Mouse (Mus musculus) MEL (cell line): ENCODE results near the gene Olfr1394. TPM values are rescaled to one million over a fixed set of nuclear protein-coding genes. Genes with fewer than 3 reads are reported as not detected.

Experiments
- DNase-seq: peaks from one replicate; pipeline ENCODE4 v3.0.0; 2011; ENCODE audit warnings: low read depth, low spot score
- H3K27ac ChIP-seq: 2 replicates; pipeline ENCODE4 v1.5.1; 2012; ENCODE audit warnings: low read depth, mild to moderate bottlenecking, control low read depth, low read length, moderate library complexity; ENCODE audit not compliant: control insufficient read depth
- H3K27me3 ChIP-seq, 2 experiments: fragments of 150-350 bp in 1 of 2; sonication (generic) in 1 of 2; 2 replicates each; pipeline ENCODE4 v1.6.1; 2012; ENCODE audit warnings: low read length in 2 of 2, mild to moderate bottlenecking in 2 of 2, improper control_type of control experiment in 1 of 2, moderate library complexity in 1 of 2; ENCODE audit not compliant: insufficient read depth in 2 of 2, control insufficient read depth in 1 of 2
- H3K36me3 ChIP-seq, 2 experiments: 2 replicates each; pipeline ENCODE4 v1.6.1; 2012 to 2014; ENCODE audit warnings: low read length in 2 of 2, improper control_type of control experiment in 1 of 2, inconsistent platforms in 1 of 2, mild to moderate bottlenecking in 1 of 2; ENCODE audit not compliant: insufficient read depth in 2 of 2, control insufficient read depth in 1 of 2
- H3K4me1 ChIP-seq, 2 experiments: fragments of 150-350 bp in 1 of 2; sonication (generic) in 1 of 2; 2 replicates each; pipeline ENCODE4 v1.6.1; 2012; ENCODE audit warnings: low read length in 2 of 2, improper control_type of control experiment in 1 of 2, mild to moderate bottlenecking in 1 of 2; ENCODE audit not compliant: insufficient read depth in 2 of 2, control insufficient read depth in 1 of 2
- H3K4me3 ChIP-seq, 2 experiments: fragments of 150-350 bp in 1 of 2; sonication (generic) in 1 of 2; 2 replicates each; pipeline ENCODE4 v1.5.1; 2012; ENCODE audit warnings: low read depth in 2 of 2, low read length in 2 of 2, mild to moderate bottlenecking in 2 of 2, moderate library complexity in 2 of 2, control low read depth in 1 of 2, improper control_type of control experiment in 1 of 2; ENCODE audit not compliant: control insufficient read depth in 1 of 2, insufficient read depth in 1 of 2
- H3K79me2 ChIP-seq: 2 replicates; pipeline ENCODE4 v1.6.1; 2012; ENCODE audit warnings: mild to moderate bottlenecking, low read length, moderate library complexity; ENCODE audit not compliant: control insufficient read depth, poor library complexity, insufficient read depth
- H3K9ac ChIP-seq: 2 replicates; pipeline ENCODE4 v1.6.1; 2012; ENCODE audit warnings: low read depth, mild to moderate bottlenecking, control low read depth, low read length, moderate library complexity; ENCODE audit not compliant: control insufficient read depth, poor library complexity, severe bottlenecking
- H3K9me3 ChIP-seq: fragments of 150-350 bp; sonication (generic); replicated peaks from 2 replicates; pipeline ENCODE4 v1.6.1; 2012; ENCODE audit warnings: mild to moderate bottlenecking, low read length, improper control_type of control experiment, moderate library complexity; ENCODE audit not compliant: insufficient read depth
- BHLHE40 ChIP-seq: IDR thresholded peaks from 2 replicates; pipeline ENCODE4 v1.6.1; 2012; ENCODE audit warnings: low read depth, mild to moderate bottlenecking, inconsistent platforms, low read length, improper control_type of control experiment, borderline replicate concordance
- CHD1 ChIP-seq: IDR thresholded peaks from 2 replicates; pipeline ENCODE4 v1.6.1; 2012; ENCODE audit warnings: low read depth, mild to moderate bottlenecking, inconsistent platforms, low read length, improper control_type of control experiment
- CHD2 ChIP-seq: IDR thresholded peaks from 2 replicates; pipeline ENCODE4 v1.6.1; 2011; ENCODE audit warnings: low read length, improper control_type of control experiment
- ETS1 ChIP-seq: IDR thresholded peaks from 2 replicates; pipeline ENCODE4 v1.6.1; 2012; ENCODE audit warnings: low read depth, mild to moderate bottlenecking, inconsistent platforms, low read length, improper control_type of control experiment, moderate library complexity
- GATA1 ChIP-seq: IDR thresholded peaks from 2 replicates; pipeline ENCODE4 v1.6.1; 2011; ENCODE audit warnings: low read depth, low read length, improper control_type of control experiment
- MAX ChIP-seq: IDR thresholded peaks from 2 replicates; pipeline ENCODE4 v1.6.1; 2011; ENCODE audit warnings: low read length, improper control_type of control experiment
- MAZ ChIP-seq: IDR thresholded peaks from 2 replicates; pipeline ENCODE4 v1.6.1; 2012; ENCODE audit warnings: low read depth, mild to moderate bottlenecking, inconsistent platforms, low read length, improper control_type of control experiment
- MYB ChIP-seq: IDR thresholded peaks from 2 replicates; pipeline ENCODE4 v1.6.1; 2011; ENCODE audit warnings: mild to moderate bottlenecking, low read depth, low read length, improper control_type of control experiment
- NELFE ChIP-seq: IDR thresholded peaks from 2 replicates; pipeline ENCODE4 v1.6.1; 2011; ENCODE audit warnings: low read depth, low read length, improper control_type of control experiment
- POLR2A ChIP-seq, 2 experiments: IDR thresholded peaks; 2 replicates each; pipeline ENCODE4 v1.6.1; 2011 to 2012; ENCODE audit warnings: low read length in 2 of 2, mild to moderate bottlenecking in 2 of 2, control low read depth in 1 of 2, improper control_type of control experiment in 1 of 2, low read depth in 1 of 2, moderate library complexity in 1 of 2; ENCODE audit not compliant: control insufficient read depth in 1 of 2, insufficient read depth in 1 of 2, poor library complexity in 1 of 2
- RAD21 ChIP-seq: IDR thresholded peaks from 2 replicates; pipeline ENCODE4 v1.6.1; 2011; ENCODE audit warnings: mild to moderate bottlenecking, low read depth, low read length, improper control_type of control experiment
- RCOR1 ChIP-seq: IDR thresholded peaks from 2 replicates; pipeline ENCODE4 v1.6.1; 2012; ENCODE audit warnings: low read depth, mild to moderate bottlenecking, inconsistent platforms, low read length, improper control_type of control experiment
- SIN3A ChIP-seq: IDR thresholded peaks from 2 replicates; pipeline ENCODE4 v1.6.1; 2012; ENCODE audit warnings: low read length, improper control_type of control experiment, inconsistent platforms
- SMC3 ChIP-seq: IDR thresholded peaks from 2 replicates; pipeline ENCODE4 v1.6.1; 2011; ENCODE audit warnings: low read depth, low read length, improper control_type of control experiment
- TAL1 ChIP-seq: IDR thresholded peaks from 2 replicates; pipeline ENCODE4 v1.6.1; 2012; ENCODE audit warnings: mild to moderate bottlenecking, inconsistent platforms, low read length, moderate library complexity, mixed read lengths
- TBP ChIP-seq: IDR thresholded peaks from 2 replicates; pipeline ENCODE4 v1.8.0; 2011; ENCODE audit warnings: low read depth, low read length, improper control_type of control experiment
- TCF12 ChIP-seq: IDR thresholded peaks from 2 replicates; pipeline ENCODE4 v1.6.1; 2014; ENCODE audit warnings: low read depth, mild to moderate bottlenecking, inconsistent platforms, low read length, improper control_type of control experiment, moderate library complexity
- USF1 ChIP-seq: IDR thresholded peaks from 2 replicates; pipeline ENCODE4 v1.6.1; 2014; ENCODE audit warnings: low read depth, mild to moderate bottlenecking, inconsistent platforms, low read length, improper control_type of control experiment, moderate library complexity
- ZC3H11A ChIP-seq: IDR thresholded peaks from 2 replicates; pipeline ENCODE4 v1.6.1; 2012; ENCODE audit warnings: low read depth, mild to moderate bottlenecking, inconsistent platforms, low read length, improper control_type of control experiment
- ZKSCAN1 ChIP-seq: IDR thresholded peaks from 2 replicates; pipeline ENCODE4 v1.6.1; 2012; ENCODE audit warnings: low read depth, mild to moderate bottlenecking, inconsistent platforms, low read length, improper control_type of control experiment, moderate library complexity
- ZMIZ1 ChIP-seq: IDR thresholded peaks from 2 replicates; pipeline ENCODE4 v1.6.1; 2012; ENCODE audit warnings: low read depth, mild to moderate bottlenecking, inconsistent platforms, low read length, improper control_type of control experiment, moderate library complexity
- polyA plus RNA-seq, 2 experiments: library from polyadenylated mRNA; stranded (reverse) in 1 of 2; unstranded in 1 of 2; fragments of >175 nt in 1 of 2; fragments of >200 nt in 1 of 2; gene quantifications; 2 replicates each; pipeline versions ENCODE4 v1.2.1 to v1.2.4; 2012; ENCODE audit warnings: low replicate concordance in 2 of 2, low read depth in 1 of 2; ENCODE audit not compliant: insufficient read length in 2 of 2, insufficient read depth in 1 of 2, missing spikeins in 1 of 2
- total RNA-seq: library from RNA; depleted of rRNA; stranded (reverse); fragments of 300-350 nt; gene quantifications from 2 replicates; pipeline ENCODE4 v1.2.3, GENCODE M21; 2012

The Olfr1394 gene
- total and polyA plus RNA-seq, 3 experiments, result not detected

DNA sequence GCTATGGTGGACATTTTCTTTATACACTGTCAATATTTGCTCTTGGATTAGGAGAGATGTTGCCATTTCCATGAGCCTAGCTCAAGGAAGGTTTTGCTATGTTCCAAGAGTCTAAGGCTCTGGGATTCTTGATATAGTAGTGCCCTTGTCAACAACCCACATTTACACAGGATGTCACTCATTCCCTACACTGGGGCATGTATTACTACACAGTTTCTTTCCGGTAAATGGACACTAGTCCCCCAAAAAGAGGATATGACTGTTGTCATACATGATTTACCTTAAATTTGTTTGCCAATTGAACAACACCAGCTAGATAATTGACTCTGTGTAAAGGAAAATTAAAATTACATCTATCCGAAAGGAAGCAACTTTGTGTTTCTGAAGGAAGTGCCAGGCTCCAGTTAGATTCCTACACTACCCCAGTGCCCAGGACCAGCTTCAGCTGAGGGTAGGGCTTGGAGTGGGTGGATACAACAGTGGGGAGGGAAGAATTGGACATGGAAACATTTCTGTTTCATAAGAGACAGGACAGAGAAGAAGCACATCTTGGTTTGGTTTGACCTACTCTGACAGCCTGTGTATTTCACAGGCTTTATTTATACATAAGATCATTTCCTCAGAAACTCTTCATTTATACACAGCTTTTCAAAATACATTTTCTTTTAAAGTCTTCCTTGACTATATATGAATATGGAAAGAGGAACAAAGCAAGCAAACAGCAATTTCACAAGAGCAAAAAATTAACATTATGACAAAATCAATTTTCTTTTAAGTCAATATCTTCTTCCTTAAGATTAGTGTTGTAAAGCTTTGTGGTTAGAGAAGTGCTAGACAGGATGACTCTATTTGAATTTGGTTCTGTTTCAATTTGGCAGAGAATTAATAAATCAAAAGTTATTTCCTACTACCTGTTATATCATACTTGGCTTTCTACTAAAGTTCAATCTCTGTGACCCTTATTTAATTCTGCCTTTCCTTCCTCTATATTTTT, 2.9 kb downstream of the Olfr1394 start:
- Histone ChIP-seq H3K9me3 (no peaks in the 10 kb centered on the region), H3K36me3 (no peaks in the 10 kb centered on the region), H3K9ac (no peak overlapping the region), H3K27ac (no peak overlapping the region), H3K79me2 (no peaks in the 10 kb centered on the region), H3K27me3 (peaks cover 16 to 19% of the 10 kb centered on the region in 2 experiments), H3K4me1 (no peaks in the 10 kb centered on the region), H3K4me3 (no peak overlapping the region)
- DNase-seq, result no peak
- TF ChIP-seq MAZ (no peak), ZKSCAN1 (no peak), ZC3H11A (no peak), ZMIZ1 (no peak), ETS1 (no peak), POLR2A (IDR thresholded peaks at IDR 0.05; ENCODE audit: control insufficient read depth in 1 of 2, insufficient read depth in 1 of 2, low read depth in 1 of 2, low read length in 2 of 2, poor library complexity in 1 of 2) (no peak), CHD1 (no peak), CHD2 (no peak), RCOR1 (no peak), SIN3A (no peak), TBP (no peak), MYB (no peak), RAD21 (no peak), BHLHE40 (no peak), SMC3 (no peak), TCF12 (no peak), GATA1 (no peak), MAX (no peak), NELFE (no peak)

DNA sequence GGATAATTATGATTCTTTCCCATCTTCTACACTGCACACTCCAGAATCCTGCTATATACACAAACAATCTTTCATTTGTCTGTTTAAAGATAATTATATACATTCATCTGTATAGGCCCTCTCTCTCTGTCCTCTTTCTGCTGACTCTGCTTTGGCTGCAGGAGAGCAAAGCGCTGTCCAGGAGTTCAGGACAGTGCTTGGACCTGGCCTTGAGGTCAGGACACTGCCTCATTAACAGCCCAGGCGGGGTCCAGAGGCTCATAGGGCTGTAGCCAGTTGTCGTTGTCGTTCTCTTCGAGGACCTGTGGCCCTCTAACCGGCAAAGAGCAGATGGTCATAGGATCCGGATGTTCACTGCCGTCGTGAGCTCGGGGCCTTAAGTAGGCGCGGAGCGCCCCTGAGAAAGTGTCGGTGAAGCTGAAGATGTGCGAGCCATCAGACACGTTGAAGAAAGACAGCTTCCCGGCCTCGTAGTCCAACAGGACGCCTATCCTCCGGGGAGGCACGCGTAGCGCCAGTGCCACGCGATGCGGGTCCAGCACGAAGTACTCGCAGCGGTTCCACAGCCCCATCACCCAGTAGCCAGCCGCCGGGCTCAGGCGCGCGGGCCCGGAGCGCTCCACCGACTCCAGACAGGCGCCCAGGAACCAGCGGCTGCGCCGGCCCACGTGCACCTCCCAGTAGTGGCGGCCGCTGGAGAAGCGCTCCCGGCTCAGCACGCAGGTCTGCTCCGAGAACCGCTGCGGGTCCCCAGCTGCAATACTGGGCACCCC, 14.8 kb downstream of the Olfr1394 start:
- peaks cover 0 to 1% of the 10 kb centered on the region in 2 experiments; a peak in 1 of 4 replicates for H3K27me3 ChIP-seq
- no peaks in the 10 kb centered on the region for H3K79me2 ChIP-seq
- H3K4me3 ChIP-seq, result no peak overlapping the region
- no peak overlapping the region for H3K9ac ChIP-seq
- H3K9me3 ChIP-seq, result no peaks in the 10 kb centered on the region
- DNase-seq, result no peak
- no peaks in the 10 kb centered on the region for H3K36me3 ChIP-seq
- no peaks in the 10 kb centered on the region for H3K4me1 ChIP-seq
- H3K27ac ChIP-seq, result no peak overlapping the region
- TF ChIP-seq TAL1 (no peak), BHLHE40 (no peak), CHD2 (no peak), USF1 (no peak)
